Mouse (Mus musculus) liver, postnatal 0 days (tissue): ENCODE results near the gene Klhl22.

ENCODE experiments used
- CTCF ChIP-seq: sonication (generic); IDR thresholded peaks from 2 replicates; pipeline ENCODE4 v1.5.1; 2016; ENCODE audit warnings: antibody characterized with exemption, low read depth
- EP300 ChIP-seq: IDR thresholded peaks from 2 replicates; pipeline ENCODE4 v1.6.1; 2016; ENCODE audit warnings: antibody characterized with exemption, low read depth, mild to moderate bottlenecking

- TF ChIP-seq CTCF, result no peak
- no peak for TF ChIP-seq EP300
Observed at GRCm38 (mm10) chr16:17828229-17828628, 68.8 kb downstream of the Klhl22 start.
